Mouse (Mus musculus) hindlimb bud, embryonic 11.5 days (tissue): ENCODE results near the gene Arfgef2.
A peak's percentile ranks its signal among the peaks of the same experiment; 100 is the strongest.

ENCODE experiments used
- DNase-seq: peaks from one replicate; pipeline ENCODE4 v3.0.0-alpha.2; 2012; ENCODE audit warnings: low read depth, low spot score; ENCODE audit errors: extremely low spot score

Arfgef2 gene

DNA sequence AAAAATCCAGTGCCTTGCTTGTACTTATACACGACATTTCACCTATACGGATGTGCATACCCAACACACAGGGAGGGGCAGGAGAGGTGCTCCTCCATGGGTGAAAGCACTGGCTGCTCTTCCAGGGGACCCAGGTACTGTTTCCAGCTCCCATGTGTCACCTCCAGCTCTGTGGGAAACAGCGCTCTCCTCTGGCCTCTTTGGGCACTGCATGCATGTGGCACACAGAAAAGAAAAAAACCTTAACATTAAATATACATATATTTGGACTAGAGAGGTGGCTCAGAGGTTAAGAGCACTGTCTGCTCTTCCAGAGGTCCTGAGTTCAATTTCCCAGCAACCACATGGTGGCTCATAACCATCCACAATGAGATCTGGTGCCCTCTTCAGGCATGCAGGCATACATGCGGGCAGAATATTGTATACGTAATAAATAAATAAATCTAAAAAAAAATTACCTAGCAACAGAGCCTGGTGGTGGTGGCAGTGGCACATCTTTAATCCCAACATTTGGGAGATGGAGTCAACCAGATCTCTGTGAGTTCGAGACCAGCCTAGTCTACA is 98.4 kb downstream of the Arfgef2 start:
- DNase-seq, result no peak

DNA sequence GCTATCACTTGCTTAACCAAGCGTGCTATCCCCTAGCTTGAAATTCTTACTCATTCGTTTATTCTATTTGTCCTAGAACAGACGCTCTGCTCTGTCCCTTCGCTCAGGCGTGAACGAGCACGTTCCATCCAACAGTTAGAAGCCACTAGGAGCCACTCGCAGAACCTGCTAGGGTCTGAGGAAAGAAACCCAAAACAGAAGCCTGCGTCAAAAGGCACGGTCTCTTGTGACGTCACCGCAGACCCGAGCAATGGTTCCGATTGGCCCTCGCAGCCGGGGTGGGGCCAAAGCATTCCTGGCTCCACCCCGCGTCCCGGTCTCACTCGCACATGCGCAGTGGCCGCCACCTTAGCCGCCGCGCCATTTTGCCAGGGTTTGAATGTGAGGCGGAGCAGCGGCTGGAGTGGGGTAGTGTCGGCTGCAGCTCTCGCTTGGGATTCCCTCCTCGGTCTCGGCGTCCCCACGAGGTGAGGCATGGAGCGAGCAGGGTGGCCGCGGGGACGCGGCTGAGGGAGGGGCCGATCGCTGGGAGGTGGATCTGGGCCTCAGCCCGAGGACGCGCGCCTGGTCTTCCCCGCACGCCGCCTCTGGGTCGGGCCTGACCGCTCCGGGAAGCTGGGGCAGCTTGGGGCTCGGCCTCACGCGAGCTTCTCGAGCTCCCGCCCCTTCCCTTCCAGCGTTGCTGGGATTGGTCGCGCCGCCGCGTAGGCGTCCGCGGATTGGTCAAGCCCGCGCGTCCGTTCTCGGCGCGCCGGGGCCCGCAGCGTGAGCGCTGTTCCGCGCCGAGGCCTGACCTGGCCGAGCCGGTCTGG is 100.5 kb downstream of the Arfgef2 start, which contains the start of gene Cse1l:
TSS of gene Cse1l (plus strand) at position 330 of the 812 bp plus-strand sequence.
- peak; percentile 93 for DNase-seq

- no peak for DNase-seq
Measured at GRCm38 (mm10) chr2:166906523-166907182, 101.3 kb downstream of the Arfgef2 start.

DNA sequence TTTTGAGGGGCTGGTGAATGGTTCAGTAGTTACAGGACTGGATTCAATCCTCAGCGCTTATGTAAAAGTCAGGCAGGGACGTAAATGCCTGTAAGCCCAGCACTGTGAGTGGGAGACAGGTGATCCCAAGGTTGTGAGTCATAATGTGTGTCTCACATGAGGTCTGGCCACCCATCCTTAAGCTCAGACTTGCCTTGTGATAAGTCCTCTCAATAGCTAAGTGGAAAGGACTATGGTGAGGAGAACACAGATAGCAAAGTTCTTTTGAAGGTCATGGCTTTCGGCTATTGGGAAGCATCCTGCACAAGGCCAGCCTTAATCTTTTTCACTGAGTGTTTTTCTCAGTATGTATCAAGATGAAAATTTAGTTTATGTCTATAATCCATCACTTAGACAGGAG is 104.3 kb downstream of the Arfgef2 start:
- DNase-seq, result no peak

GRCm38 (mm10) chr2:166910536-166910935 is 105.1 kb downstream of the Arfgef2 start:
- no peak for DNase-seq

DNA sequence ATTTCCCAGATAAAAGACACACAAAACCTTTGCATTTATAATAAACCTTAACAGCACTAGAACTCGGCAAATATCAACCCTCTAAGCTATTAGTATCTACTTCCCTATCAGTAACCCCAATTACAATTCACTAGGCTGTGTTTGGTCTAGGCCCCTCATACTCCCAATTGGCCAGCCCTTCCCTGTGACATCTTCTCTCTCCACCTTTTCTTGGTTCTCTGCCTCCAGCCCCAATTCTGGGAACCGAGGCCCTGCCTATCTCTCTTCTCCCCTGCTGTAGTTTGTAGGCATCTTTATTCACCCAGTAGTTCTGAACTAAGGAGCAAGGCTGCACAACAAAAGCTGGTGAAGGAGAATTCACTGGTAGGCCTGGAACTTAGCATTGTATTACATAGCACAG is 118.6 kb downstream of the Arfgef2 start:
- no peak for DNase-seq

GRCm38 (mm10) chr2:166933943-166934342 is 128.6 kb downstream of the Arfgef2 start:
- DNase-seq, result no peak

- DNase-seq, result no peak
Measured at GRCm38 (mm10) chr2:166934416-166934815, 129.0 kb downstream of the Arfgef2 start.

- DNase-seq, result no peak
Measured at GRCm38 (mm10) chr2:166935582-166935981, 130.2 kb downstream of the Arfgef2 start.

- no peak for DNase-seq
Measured at GRCm38 (mm10) chr2:166936166-166936565, 130.8 kb downstream of the Arfgef2 start.

DNA sequence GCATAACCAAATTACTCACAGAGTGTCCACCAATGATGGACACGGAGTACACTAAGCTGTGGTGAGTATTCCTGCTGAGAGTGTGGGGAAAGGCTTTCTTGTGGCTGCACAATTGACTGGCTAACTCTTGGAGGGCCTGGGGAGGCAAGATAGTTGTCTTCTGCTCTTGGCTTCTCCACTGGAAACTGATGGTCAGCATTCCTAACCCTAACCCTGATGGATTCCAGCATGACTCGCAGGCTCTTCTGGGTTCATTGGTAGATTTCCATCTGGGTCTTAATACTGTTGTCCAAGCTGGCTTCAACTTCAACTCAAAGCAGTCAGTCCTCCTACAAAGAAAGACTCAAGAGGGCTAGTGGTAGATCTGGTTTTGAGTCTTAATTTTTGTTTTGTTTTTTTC is 137.8 kb downstream of the Arfgef2 start:
- no peak for DNase-seq

DNA sequence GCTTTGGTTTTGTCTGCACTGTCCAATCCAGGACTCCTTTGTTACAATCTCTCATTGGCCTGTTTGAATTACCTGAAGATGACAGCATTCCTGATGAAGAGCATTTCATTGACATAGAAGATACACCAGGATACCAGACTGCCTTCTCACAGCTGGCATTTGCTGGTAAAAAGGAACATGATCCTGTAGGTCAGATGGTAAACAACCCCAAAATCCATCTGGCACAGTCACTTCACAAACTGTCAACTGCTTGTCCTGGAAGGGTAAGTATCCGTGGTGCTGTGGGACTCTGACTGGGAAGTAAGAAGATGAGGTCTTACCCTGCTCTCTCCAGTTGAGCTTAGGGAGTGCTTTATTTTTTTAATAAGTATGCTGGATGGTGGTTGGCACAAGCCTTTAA is 139.0 kb downstream of the Arfgef2 start:
- DNase-seq, result no peak

GRCm38 (mm10) chr2:166945456-166945855 is 140.1 kb downstream of the Arfgef2 start:
- DNase-seq, result no peak
